Mouse (Mus musculus): ENCODE measurements at regions not wholly inside any gene's neighbourhood (a gene's known extent, or its start where the extent isn't known, plus 50 kb on each side); places are given as distances from the start of the nearest gene placed in this dataset.

GRCm38 (mm10) chr4:124435040-124435434 is 175.6 kb downstream of the 3100002H09Rik start:
- TF ChIP-seq CTCF (IDR thresholded peaks at IDR 0.05; ENCODE audit: control insufficient read depth, insufficient read depth, insufficient replicate concordance, low read depth, low read length), result no peak
- TF ChIP-seq POLR2A (IDR thresholded peaks at IDR 0.05; ENCODE audit: control insufficient read depth, low read depth, low read length), result no peak

Measured in testis, adult 2 months (tissue).